Mouse (Mus musculus): ENCODE results near the gene Cd3d. TPM values are rescaled to one million over a fixed set of nuclear protein-coding genes. Genes with fewer than 3 reads are reported as not detected.
"Not testable (repeated sequence)": the region's sequence is repeated elsewhere in the genome, so short reads cannot be mapped to it uniquely, and the experiment has no call there.

Gene Cd3d
- polyA plus RNA-seq, 1 experiment from 2014 or later: 30.7 TPM

DNA sequence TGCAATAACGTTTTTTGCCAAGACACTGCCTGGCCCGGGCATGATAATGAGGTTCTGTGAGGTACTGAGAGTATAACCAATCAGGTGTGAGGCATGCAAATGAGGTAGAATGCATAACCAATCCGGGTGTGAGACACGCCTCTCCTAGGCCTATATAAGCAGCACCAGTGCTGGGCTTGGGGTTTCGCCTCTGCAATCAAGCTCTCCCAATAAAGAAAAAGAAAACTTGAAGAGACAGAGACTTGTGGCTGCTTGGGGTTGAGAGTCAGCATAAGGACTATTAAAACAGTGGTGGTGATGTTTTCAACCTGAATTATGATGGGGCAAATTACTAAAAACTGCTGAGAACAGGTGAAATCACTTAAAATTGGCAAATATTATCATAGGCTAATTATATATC is 13.8 kb upstream of the Cd3d start:
- H3K27me3 ChIP-seq (ENCODE audit: control insufficient read depth, insufficient read depth, low read length); H3K9ac ChIP-seq (ENCODE audit: low read length); H3K9me3 ChIP-seq (replicated peaks; ENCODE audit: control insufficient read depth, low read length); H3K4me2 ChIP-seq (ENCODE audit: low read depth, low read length); H3K36me3 ChIP-seq (ENCODE audit: control insufficient read depth, insufficient read depth); ATAC-seq (replicated peaks; ENCODE audit: extremely low read depth, insufficient read depth, low FRiP score); H3K4me3 ChIP-seq (ENCODE audit: low read length); H3K27ac ChIP-seq (ENCODE audit: low read length): not testable (repeated sequence)
- H3K4me1 ChIP-seq (ENCODE audit: control insufficient read depth, insufficient read depth, low read length): peaks cover 12% of the 10 kb centered on the region
- 76% methylated on average over 5 of the region's 5 CpGs for WGBS

GRCm38 (mm10) chr9:44969450-44969849 is 12.1 kb upstream of the Cd3d start:
- Histone ChIP-seq H3K9ac (ENCODE audit: low read length) (no peak overlapping the region), H3K27me3 (ENCODE audit: control insufficient read depth, insufficient read depth, low read length) (no peaks in the 10 kb centered on the region; the same call in 1 of the 2 replicates), H3K4me1 (ENCODE audit: control insufficient read depth, insufficient read depth, low read length) (peaks cover 10% of the 10 kb centered on the region), H3K27ac (ENCODE audit: low read length) (no peak overlapping the region), H3K36me3 (ENCODE audit: control insufficient read depth, insufficient read depth) (no peaks in the 10 kb centered on the region), H3K4me2 (ENCODE audit: low read depth, low read length) (no peak overlapping the region), H3K9me3 (replicated peaks; ENCODE audit: control insufficient read depth, low read length) (no peaks in the 10 kb centered on the region), H3K4me3 (ENCODE audit: low read length) (no peak overlapping the region)
- WGBS: 53% methylated on average over 1 of the region's 1 CpGs
- ATAC-seq (replicated peaks; ENCODE audit: extremely low read depth, insufficient read depth, low FRiP score): no peak

GRCm38 (mm10) chr9:44977813-44978212 is 3.8 kb upstream of the Cd3d start:
- WGBS: 46% methylated on average over 6 of the region's 6 CpGs
- no peaks in the 10 kb centered on the region for H3K9me3 ChIP-seq (replicated peaks; ENCODE audit: control insufficient read depth, low read length)
- H3K9ac ChIP-seq (ENCODE audit: low read length): peak overlapping the region; percentile 7; the same call in 1 of the 2 replicates
- ATAC-seq (replicated peaks; ENCODE audit: extremely low read depth, insufficient read depth, low FRiP score): no peak
- peak overlapping the region; percentile 41; the same call in 1 of the 2 replicates for H3K4me3 ChIP-seq (ENCODE audit: low read length)
- peaks cover 4% of the 10 kb centered on the region; the same call in 1 of the 2 replicates for H3K27me3 ChIP-seq (ENCODE audit: control insufficient read depth, insufficient read depth, low read length)
- H3K4me2 ChIP-seq (ENCODE audit: low read depth, low read length): peak overlapping the region; percentile 8; the same call in 1 of the 2 replicates
- H3K36me3 ChIP-seq (ENCODE audit: control insufficient read depth, insufficient read depth): no peaks in the 10 kb centered on the region
- no peak overlapping the region for H3K27ac ChIP-seq (ENCODE audit: low read length)
- no peaks in the 10 kb centered on the region for H3K4me1 ChIP-seq (ENCODE audit: control insufficient read depth, insufficient read depth, low read length)

DNA sequence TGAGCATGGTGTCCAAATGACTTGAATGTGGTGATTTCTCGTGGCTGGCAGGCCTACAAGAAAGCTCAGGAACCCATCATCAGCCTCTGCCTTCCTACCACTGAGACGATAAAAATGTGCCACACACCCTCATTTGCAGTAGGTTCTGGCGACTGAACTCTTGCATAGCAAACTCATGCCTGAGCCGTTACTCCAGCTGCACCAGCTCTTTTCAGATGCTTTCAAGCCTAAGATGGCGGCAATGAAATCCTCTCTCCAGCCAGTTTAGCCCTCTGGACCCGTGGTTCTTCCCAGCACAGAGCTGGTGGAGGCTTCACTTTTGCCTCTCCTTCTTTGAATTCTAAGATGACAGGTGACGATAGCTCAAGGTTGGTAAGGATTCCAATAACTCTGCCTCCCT is 1.8 kb upstream of the Cd3d start:
- Histone ChIP-seq H3K9me3 (replicated peaks; ENCODE audit: control insufficient read depth, low read length) (no peaks in the 10 kb centered on the region), H3K27ac (ENCODE audit: low read length) (peak overlapping the region; percentile 29; the same call in 1 of the 2 replicates), H3K4me3 (ENCODE audit: low read length) (peak overlapping the region; percentile 41), H3K4me2 (ENCODE audit: low read depth, low read length) (no peak overlapping the region; the same call in 1 of the 2 replicates), H3K27me3 (ENCODE audit: control insufficient read depth, insufficient read depth, low read length) (peaks cover 4% of the 10 kb centered on the region; the same call in 1 of the 2 replicates), H3K4me1 (ENCODE audit: control insufficient read depth, insufficient read depth, low read length) (no peaks in the 10 kb centered on the region), H3K9ac (ENCODE audit: low read length) (peak overlapping the region; percentile 42; the same call in 1 of the 2 replicates), H3K36me3 (ENCODE audit: control insufficient read depth, insufficient read depth) (no peaks in the 10 kb centered on the region)
- ATAC-seq (replicated peaks; ENCODE audit: extremely low read depth, insufficient read depth, low FRiP score): no peak
- WGBS: 65% methylated on average over 7 of the region's 7 CpGs

DNA sequence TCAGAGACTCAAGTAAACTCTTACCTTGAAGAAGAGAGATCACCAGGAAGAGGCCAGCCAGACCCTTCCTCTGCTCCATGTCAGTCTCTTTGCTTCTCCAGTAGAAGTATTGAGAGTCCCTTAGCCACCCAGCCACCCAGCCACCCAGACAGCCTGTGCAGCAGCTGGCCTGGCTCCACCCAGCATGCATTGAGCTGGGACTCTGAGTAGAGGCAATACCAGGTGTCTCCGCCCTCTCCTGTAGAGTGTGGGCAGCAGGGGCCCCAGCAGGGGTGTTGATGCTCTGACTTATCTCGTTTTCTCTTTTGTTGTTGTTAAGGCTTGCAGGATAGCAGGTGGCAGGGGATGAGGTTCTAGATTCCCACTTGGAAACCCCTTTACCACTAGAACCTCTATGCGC is 1.3 kb upstream of the Cd3d start, which contains the start of gene Cd3g:
Cd3g (minus strand) TSS at position 190 of the 400 bp plus-strand sequence.
- Histone ChIP-seq H3K4me2 (ENCODE audit: low read depth, low read length) (peak within 1 kb of the TSS; percentile 3; the same call in 1 of the 2 replicates), H3K36me3 (ENCODE audit: control insufficient read depth, insufficient read depth) (no peaks in the 10 kb centered on the region), H3K27me3 (ENCODE audit: control insufficient read depth, insufficient read depth, low read length) (peaks cover 4% of the 10 kb centered on the region; the same call in 1 of the 2 replicates), H3K27ac (ENCODE audit: low read length) (peak within 1 kb of the TSS; percentile 68), H3K4me1 (ENCODE audit: control insufficient read depth, insufficient read depth, low read length) (no peaks in the 10 kb centered on the region), H3K4me3 (ENCODE audit: low read length) (peak within 1 kb of the TSS; percentile 41), H3K9ac (ENCODE audit: low read length) (peak within 1 kb of the TSS; percentile 42; the same call in 1 of the 2 replicates), H3K9me3 (replicated peaks; ENCODE audit: control insufficient read depth, low read length) (no peaks in the 10 kb centered on the region)
- WGBS: 56% methylated on average over 3 of the region's 3 CpGs
- peak; percentile 73 for ATAC-seq (replicated peaks; ENCODE audit: extremely low read depth, insufficient read depth, low FRiP score)

GRCm38 (mm10) chr9:44981104-44981503 is 482 bp upstream of the Cd3d start:
- ATAC-seq (replicated peaks; ENCODE audit: extremely low read depth, insufficient read depth, low FRiP score): no peak
- Histone ChIP-seq H3K4me3 (ENCODE audit: low read length) (no peak overlapping the region), H3K4me1 (ENCODE audit: control insufficient read depth, insufficient read depth, low read length) (no peaks in the 10 kb centered on the region), H3K9ac (ENCODE audit: low read length) (no peak overlapping the region), H3K27me3 (ENCODE audit: control insufficient read depth, insufficient read depth, low read length) (peaks cover 4% of the 10 kb centered on the region; the same call in 1 of the 2 replicates), H3K27ac (ENCODE audit: low read length) (peak overlapping the region; percentile 68), H3K36me3 (ENCODE audit: control insufficient read depth, insufficient read depth) (no peaks in the 10 kb centered on the region), H3K9me3 (replicated peaks; ENCODE audit: control insufficient read depth, low read length) (no peaks in the 10 kb centered on the region), H3K4me2 (ENCODE audit: low read depth, low read length) (0 out of 2 replicates have a peak overlapping the region, but pooled peaks have one; percentile 3)
- WGBS: 84% methylated on average over 2 of the region's 2 CpGs

GRCm38 (mm10) chr9:44982081-44982480 is 495 bp downstream of the Cd3d start:
- Histone ChIP-seq H3K27me3 (ENCODE audit: control insufficient read depth, insufficient read depth, low read length) (peaks cover 4% of the 10 kb centered on the region; the same call in 1 of the 2 replicates), H3K27ac (ENCODE audit: low read length) (peak overlapping the region; percentile 46; the same call in 1 of the 2 replicates), H3K4me3 (ENCODE audit: low read length) (peak overlapping the region; percentile 32), H3K4me2 (ENCODE audit: low read depth, low read length) (no peak overlapping the region), H3K9ac (ENCODE audit: low read length) (no peak overlapping the region; the same call in 1 of the 2 replicates), H3K4me1 (ENCODE audit: control insufficient read depth, insufficient read depth, low read length) (no peaks in the 10 kb centered on the region), H3K36me3 (ENCODE audit: control insufficient read depth, insufficient read depth) (no peaks in the 10 kb centered on the region), H3K9me3 (replicated peaks; ENCODE audit: control insufficient read depth, low read length) (no peaks in the 10 kb centered on the region)
- 81% methylated on average over 8 of the region's 8 CpGs for WGBS
- no peak for ATAC-seq (replicated peaks; ENCODE audit: extremely low read depth, insufficient read depth, low FRiP score)

DNA sequence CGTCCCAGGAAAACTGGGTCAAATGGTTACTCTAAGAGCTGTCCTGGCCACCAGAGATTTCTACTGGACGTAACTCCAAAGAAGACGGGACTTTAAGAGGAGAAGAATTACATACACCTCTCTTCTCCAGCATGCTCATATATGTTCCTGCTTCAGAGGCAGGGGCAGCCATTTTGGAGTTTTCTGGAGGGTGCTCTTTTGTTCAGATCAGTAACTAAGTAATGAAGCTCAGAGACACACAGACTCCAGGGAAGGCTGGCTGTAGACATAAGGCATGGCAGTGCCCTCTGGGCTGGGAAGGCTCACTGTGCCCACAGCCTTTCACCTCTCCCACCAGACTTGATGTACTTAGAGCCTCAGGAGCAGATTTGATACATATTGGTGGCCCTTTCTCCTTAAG is 945 bp downstream of the Cd3d start:
- H3K9me3 ChIP-seq (replicated peaks; ENCODE audit: control insufficient read depth, low read length): no peaks in the 10 kb centered on the region
- 79% methylated on average over 3 of the region's 3 CpGs for WGBS
- H3K4me2 ChIP-seq (ENCODE audit: low read depth, low read length): no peak overlapping the region
- no peaks in the 10 kb centered on the region for H3K36me3 ChIP-seq (ENCODE audit: control insufficient read depth, insufficient read depth)
- no peak overlapping the region for H3K27ac ChIP-seq (ENCODE audit: low read length)
- peak overlapping the region; percentile 32 for H3K4me3 ChIP-seq (ENCODE audit: low read length)
- ATAC-seq (replicated peaks; ENCODE audit: extremely low read depth, insufficient read depth, low FRiP score): no peak
- H3K4me1 ChIP-seq (ENCODE audit: control insufficient read depth, insufficient read depth, low read length): no peaks in the 10 kb centered on the region
- peaks cover 4% of the 10 kb centered on the region; the same call in 1 of the 2 replicates for H3K27me3 ChIP-seq (ENCODE audit: control insufficient read depth, insufficient read depth, low read length)
- H3K9ac ChIP-seq (ENCODE audit: low read length): peak overlapping the region; percentile 35; the same call in 1 of the 2 replicates

DNA sequence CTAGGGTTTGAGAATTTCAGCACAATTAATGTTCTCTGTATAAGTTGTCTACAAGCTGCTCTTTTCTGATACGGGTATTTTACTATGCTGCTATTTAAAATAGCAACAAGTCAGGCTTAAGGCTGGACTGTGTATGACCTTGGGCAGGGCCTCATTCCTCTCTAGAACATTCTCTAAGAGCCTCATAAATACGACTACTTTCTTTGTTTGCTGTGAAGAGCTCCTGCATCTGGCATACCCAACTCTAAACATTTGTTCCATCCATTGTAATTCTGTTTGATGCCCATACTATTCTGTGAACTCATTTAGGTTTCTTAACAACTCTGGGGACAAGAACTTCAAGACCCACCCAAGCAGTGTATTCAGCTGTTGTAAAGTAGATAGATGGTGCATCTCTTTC is 1.4 kb downstream of the Cd3d start:
- 46% methylated on average over 2 of the region's 2 CpGs for WGBS
- Histone ChIP-seq H3K4me1 (ENCODE audit: control insufficient read depth, insufficient read depth, low read length) (no peaks in the 10 kb centered on the region), H3K9me3 (replicated peaks; ENCODE audit: control insufficient read depth, low read length) (no peaks in the 10 kb centered on the region), H3K9ac (ENCODE audit: low read length) (peak overlapping the region; percentile 35; the same call in 1 of the 2 replicates), H3K27me3 (ENCODE audit: control insufficient read depth, insufficient read depth, low read length) (peaks cover 4% of the 10 kb centered on the region; the same call in 1 of the 2 replicates), H3K4me2 (ENCODE audit: low read depth, low read length) (no peak overlapping the region), H3K27ac (ENCODE audit: low read length) (no peak overlapping the region), H3K36me3 (ENCODE audit: control insufficient read depth, insufficient read depth) (no peaks in the 10 kb centered on the region), H3K4me3 (ENCODE audit: low read length) (peak overlapping the region; percentile 32)
- no peak for ATAC-seq (replicated peaks; ENCODE audit: extremely low read depth, insufficient read depth, low FRiP score)

Data from heart, embryonic 16.5 days (tissue).